Mouse (Mus musculus) ovary, postnatal 10 days (tissue): Measurements from ENCODE around the gene Ttll4.

Experiments used
- DNase-seq: peaks from one replicate; pipeline ENCODE4 v3.0.0; 2022; ENCODE audit warnings: low spot score

Ttll4 gene

GRCm38 (mm10) chr1:74661448-74662195 is at the start of gene Ttll4:
Ttll4 (plus strand) TSS chr1:74661745.
- peak; percentile 82 for DNase-seq

DNA sequence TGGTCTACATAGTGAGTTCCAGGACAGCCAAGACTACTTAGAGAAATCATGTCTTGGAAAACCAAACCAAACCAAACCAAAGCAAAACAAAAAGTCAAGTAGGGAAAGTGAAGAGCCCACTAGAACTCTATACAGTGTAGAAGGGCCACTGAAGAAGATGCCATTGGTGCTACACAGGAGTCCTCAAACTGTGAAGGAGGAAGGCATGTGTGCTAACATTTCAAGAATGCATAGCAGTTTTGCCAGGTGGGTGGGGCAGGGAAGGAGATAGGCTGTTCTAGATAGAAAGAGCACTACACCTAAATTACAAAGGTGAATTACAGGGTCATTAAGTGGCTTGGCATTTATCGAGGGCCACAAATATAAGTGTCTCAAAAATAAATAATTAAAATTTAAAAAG is 37.4 kb upstream of the Ttll4 start:
- DNase-seq = no peak

DNA sequence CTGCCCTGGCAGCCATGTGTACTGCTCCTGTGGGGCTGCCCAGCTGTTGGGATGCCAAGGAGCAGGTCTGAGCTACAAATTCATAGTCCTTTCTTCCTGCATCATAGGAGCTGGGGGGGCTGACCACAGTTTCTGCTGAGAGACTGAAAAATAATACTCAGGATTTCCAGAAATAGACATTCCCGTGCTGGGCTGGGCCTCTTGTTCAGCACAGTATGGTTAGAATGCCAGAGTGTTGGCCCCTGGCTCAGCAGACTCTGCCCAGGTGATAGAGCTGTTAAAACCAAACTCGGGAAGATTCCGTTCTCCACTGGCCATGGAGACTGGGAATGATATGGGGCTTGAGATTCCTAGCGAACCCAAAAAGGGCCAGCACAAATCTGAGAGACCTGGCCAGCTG is 35.5 kb upstream of the Ttll4 start:
- no peak for DNase-seq

DNA sequence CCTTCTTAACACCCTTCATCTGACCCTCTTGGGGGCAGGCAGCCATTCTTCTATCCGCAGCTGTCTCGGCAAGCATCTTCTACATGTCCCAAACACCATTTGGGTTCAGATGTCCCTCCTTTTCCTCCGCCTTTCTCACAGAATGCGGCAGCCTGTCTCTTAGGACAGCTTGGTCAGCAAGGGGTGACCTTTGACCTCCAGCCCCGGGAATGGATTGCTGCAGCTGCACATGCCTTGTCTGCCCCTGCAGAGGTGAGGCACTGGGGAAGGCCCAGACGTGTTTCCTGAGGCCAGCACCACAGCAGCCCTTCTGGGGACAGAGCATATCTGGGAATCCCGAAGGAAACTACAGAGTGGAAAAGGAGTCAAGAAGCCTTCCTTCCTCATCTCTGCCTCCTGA is 33.5 kb upstream of the Ttll4 start:
- no peak for DNase-seq

DNA sequence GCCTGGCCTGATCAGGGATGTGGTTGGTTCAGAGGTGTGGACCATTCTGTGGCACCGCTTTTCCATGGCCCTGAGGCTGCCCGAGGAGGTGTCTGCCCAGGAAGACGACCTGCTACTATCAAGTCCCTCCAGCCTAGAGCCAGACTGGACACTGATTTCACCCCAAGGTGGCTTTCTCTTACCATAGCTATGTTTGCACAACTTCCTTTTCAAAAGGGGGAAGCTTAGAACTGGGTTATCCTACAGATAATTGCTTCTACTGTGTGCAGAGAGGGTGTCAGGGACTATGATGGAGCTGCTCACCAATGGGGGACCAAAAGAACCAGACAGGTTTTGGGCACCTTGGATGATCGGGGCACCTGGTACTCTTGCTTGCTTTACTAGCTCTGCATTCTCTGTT is 28.8 kb upstream of the Ttll4 start:
- no peak for DNase-seq

- DNase-seq = no peak
These were observed 18.0 kb upstream of the Ttll4 start for GRCm38 (mm10) chr1:74643524-74643923.

GRCm38 (mm10) chr1:74643926-74644325 is 17.6 kb upstream of the Ttll4 start:
- no peak for DNase-seq

GRCm38 (mm10) chr1:74662253-74662865 is 814 bp downstream of the Ttll4 start:
- no peak for DNase-seq

DNA sequence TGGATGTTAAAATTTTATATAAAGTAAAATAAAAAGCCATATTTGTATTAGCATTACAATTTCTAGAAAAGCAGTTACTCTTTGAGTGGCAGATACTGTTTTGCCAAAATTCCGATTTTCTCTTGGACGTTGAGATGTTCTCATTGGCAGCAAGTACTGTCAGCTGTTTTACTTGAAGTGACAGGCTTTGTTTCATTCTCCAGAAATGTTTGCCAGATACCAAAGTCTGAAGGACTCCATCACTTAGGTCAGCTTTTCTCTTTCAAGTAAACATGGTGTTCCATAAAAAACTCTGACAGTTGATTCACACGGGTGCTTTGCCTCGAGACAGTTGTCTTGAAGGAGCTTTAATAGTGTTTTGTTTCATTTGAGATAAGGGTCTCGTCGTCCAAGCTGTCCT is 3.6 kb downstream of the Ttll4 start:
- DNase-seq = no peak

DNA sequence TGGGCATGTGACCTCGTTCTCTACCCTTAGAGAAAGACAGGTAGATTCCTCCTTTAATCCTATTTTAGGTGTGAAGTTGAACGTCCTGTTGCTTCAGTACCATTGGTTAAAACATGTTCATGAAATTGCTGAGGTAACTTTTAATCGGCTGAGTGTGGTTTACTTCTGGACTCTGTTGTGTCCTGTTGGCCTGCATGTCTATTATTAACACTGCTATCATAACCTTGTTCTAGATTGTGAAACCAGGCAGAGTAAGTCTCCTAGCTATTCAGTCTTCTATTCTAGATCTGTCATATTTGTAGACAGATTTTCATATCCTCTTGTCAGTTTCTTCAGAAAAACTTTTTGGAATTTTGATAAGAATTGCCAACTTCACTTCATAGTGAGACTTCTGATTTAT is 6.8 kb downstream of the Ttll4 start:
- no peak for DNase-seq

- DNase-seq = no peak
These were observed 11.2 kb downstream of the Ttll4 start for GRCm38 (mm10) chr1:74672731-74673130.

DNA sequence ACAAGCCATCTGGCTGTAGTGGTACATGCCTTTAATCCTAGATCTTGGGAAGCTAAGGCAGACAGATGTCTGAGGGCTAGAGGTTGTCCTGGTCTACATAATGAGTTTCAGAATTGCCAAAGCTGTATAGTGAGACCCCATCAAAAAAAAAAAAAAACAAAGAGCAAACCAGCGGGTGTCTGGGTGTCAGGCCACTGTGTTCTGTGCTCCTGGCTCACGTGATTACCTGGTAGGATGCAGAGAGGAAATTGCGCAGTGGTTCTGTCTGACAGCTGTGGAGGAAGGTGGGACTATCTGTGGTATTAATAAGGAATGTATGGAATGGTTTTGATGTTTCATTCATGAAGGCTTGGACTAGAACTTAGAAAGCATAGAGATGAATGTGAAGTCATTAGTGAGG is 15.3 kb downstream of the Ttll4 start:
- DNase-seq = no peak

DNA sequence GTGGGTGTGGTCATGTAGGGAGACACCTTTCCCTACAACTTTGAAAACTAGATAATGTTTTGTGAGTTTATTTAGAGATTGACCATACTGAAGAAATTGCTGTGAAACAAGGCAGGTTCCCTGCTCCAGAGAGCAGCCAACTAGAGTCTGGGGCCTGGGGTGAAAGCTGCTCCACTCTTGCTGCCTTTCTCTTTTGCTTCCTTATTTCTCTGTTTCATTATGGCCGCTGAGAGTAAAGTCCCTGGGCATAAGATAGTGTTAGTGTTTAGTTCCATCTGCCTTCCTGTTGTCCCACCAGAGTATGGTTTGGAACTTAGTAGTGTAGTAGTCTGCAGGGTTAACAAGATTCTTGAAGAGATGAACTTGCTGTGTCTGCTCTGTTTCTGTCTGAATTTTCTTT is 16.3 kb downstream of the Ttll4 start:
- DNase-seq = no peak

DNA sequence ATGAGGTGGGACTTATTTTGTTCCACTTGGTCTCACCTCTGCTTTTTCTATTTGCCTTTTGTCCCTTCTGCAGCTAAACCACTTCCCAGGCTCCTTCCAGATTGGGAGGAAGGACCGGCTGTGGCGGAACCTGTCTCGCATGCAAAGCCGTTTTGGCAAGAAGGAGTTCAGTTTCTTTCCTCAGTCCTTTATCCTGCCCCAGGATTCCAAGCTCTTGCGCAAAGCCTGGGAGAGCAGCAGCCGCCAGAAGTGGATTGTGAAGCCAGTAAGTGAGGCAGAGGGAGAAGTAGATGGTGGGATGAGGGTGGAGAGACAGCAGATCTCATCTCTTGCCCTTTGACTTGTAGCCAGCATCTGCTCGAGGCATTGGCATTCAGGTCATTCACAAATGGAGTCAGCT is 25.6 kb downstream of the Ttll4 start:
- DNase-seq = no peak

DNA sequence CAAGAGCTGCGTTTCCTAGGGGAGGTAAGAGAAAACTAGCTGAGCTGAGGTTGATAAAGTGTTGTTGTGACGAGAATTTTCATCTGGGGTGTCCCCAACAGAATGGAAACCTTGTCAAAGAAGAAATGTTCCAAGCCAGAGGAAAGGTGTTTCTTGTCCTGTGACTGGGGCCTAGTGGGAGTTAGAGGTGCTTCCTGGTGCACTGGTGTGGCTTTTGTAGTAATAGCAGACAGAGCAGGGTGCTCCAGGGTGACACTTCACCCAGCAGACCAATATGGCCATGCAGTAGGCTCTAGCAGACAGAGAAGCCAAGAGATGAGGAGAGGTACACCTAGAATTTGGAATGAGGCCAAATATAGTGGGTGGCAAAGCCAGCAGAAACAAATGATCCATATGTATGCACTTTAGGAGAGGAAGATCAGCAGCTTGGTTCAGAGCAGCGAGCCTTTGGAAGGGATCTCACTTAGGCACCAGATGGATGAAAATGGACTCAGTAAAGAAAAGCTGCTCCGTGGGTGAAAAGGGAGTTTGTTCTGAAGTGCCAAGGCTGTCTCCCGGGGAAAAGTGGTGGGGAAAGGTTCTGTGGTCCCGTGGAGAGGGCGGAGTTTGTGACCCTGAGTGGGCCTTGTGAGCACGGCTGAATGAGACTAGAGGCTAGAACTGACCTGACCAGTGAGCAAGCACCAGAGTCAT is 32.5 kb downstream of the Ttll4 start:
- no peak for DNase-seq

DNA sequence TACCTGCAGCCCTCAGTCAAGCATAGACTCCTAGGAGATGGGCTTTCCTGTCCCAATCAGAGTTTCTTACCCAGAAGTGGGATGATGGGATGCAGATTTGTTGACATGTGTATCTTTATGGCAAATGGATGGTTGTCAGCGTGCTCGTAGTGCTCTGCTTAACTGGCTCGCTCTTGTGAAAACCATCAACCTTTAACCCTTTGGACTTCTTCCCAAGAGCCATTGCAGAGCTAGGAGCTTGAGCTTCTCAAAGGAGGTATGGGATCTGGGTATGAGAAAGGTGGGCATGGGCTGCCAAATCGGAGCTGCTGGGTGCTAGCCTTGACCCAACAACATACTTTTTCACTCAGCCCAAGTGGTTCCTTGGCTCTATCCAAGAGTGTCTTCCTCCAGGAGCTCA is 34.3 kb downstream of the Ttll4 start:
- no peak for DNase-seq

- no peak for DNase-seq
These were observed 35.9 kb downstream of the Ttll4 start for GRCm38 (mm10) chr1:74697416-74697815.

DNA sequence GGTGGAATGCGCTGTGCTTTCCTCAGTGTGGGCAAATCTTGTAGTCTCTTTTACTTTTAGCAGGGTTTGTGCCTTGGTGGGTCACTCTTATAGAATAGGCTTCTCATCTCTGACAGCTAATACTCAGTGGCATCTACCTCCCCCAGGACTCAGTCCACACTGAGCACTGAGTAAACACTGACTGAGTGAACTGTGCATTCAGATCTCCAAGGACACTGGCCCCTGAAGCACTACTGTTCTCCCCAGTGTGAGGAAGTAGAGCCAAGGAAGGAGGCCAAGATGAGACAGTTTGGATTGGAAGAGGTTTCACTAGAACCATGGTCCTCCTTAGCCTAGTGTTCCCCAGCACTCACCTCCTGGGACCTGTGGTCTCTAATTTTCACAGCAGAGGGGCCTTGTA is 36.8 kb downstream of the Ttll4 start:
- DNase-seq = no peak

DNA sequence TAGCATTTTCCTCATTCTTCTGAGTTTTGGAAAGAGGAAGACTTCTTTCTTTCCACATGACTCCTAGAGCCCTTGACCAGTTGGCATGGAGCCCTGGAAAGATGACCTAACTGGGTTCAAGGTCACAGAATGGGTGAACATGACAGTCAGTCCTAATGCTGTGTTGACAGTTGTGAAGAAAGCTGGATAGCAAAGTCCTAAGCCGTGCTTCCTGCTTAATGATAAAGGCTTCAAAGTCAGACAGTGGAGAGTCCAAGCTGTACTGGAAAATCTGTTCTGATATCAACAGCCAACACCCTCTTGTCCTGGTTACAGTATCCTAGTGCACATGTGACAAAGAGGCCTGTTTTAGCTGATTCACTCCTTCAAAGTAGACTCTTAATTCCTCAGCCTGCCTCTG is 37.2 kb downstream of the Ttll4 start:
- DNase-seq = no peak

DNA sequence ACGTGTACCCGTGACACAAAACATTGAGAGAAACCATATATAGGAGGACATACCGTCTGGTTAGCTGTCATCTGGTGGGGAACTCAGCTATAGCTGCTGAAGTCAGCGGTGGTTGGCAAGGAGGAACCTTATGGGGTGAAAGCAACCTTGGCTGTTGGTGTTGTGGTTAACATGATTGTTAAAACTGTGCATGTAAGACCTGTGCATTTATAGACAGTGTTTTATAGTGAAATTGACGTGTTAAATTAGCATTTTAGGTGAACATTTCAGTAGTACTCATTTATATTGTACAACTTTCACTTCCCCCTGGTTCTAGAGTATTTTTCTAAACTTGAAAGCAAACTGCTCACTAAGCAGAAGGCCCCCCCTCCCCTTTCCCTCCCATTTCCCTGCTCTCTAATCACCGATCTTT is 40.6 kb downstream of the Ttll4 start:
- no peak for DNase-seq

- DNase-seq = no peak
These were observed 42.6 kb downstream of the Ttll4 start for GRCm38 (mm10) chr1:74704156-74704555.

DNA sequence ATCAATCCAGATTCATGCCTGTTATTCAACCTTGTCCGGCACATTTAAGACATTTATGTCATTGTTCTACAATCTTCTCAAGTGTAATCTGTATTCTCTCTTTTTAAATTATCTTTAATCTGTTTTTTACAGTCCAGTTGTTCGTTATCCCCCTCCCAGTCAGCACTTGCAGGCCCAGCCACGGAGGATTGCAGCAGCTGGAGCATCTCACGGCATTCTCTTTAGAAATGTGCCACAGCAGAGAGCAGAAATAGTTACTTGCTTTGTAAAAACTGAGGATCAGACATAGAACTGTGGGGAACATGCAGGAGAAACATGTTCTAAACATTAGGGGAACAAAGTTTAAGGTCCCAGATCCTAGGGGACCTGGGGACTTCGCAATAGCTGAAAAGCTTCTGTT is 43.5 kb downstream of the Ttll4 start:
- no peak for DNase-seq

DNA sequence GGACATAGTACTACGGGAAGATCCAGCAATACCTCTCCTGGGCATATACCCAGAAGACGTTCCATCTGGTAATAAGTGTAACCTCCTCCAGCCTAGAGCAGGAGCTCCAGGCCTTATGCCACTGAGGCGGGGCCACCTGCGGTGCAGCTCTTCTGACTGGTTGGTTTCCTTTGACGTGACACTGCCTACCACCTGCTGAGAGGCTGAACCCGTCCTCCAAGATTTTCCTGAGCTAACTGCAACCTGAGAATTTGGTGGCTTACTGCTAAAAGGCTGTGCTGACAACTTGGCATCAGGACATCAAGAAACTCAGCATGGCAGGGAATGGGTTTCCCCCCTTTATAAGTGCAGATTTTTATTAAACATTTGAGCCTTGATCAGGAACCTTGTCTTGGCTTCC is 48.0 kb downstream of the Ttll4 start:
- no peak for DNase-seq
